Comparison of ENCODE assay signal across 13 mouse cellular contexts in the genomic region with DNA sequence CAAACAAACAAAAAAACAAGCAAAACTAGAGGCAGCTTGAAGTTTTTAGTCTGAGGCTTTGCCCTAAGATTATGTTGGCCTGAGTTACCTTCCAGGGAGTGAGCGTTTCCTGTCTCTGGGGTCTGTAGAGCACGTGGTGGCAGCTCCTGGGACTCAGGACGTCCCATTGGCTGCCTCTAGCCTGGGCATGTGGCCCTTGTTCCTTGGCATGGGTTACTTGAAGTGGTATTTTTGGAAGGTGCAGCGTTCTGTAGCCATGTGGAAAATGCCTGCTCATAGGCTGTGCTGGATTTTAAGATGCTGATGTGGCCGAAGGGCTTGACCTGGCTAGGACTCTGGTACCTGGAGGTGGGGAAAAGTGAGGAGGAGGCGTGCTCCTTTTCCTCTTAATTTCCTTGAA. TPM values are rescaled to one million over a fixed set of nuclear protein-coding genes. Genes with fewer than 3 reads are reported as not detected.
DNase-seq lines count a peak whose midpoint lies in the region.
"Had no signal": no experiment of that assay in that cellular context is flagged by ENCODE, and none has a peak within 500 bp of the region (broad histone marks: within the 10 kb centered on the region; RNA-seq: fewer than 3 reads in every experiment).

No protein-coding gene starts in this region.

- DNase-seq in cerebellum, adult 11-12 months: peak; percentile 47
- DNase-seq in cerebellum, adult 9-11 months: no peak
- peak; percentile 31 to 48 for DNase-seq in gastrocnemius, adult 8-10 months (ENCODE audit: low spot score in 2 of 2)
- no peak for DNase-seq in gastrocnemius, postnatal 10 days
- DNase-seq in ES-CJ7 (ENCODE audit: low read depth, low spot score): peak; percentile 15
- DNase-seq in gastrocnemius, postnatal 14 days: peak; percentile 61
- no peak for DNase-seq in ovary, postnatal 10 days (ENCODE audit: low spot score)
- DNase-seq: cerebellum, adult 18-20 months; forebrain, postnatal 0 days; kidney, adult 18-20 months; kidney, postnatal 4 days; lung, embryonic 14.5 days; thymus, adult 18-20 months had no signal

- intact Hi-C loops in gastrocnemius, postnatal 14 days (cut with DNase I; ENCODE audit: low total_unique reads): no loop called here

RNA-seq across cellular contexts. Expression of a gene that starts 3.3 kb away (rescaled TPM):
- total RNA-seq in gastrocnemius, adult 8-10 months (2022): 1 to 10 TPM; 3.7 to 4.5 (median 4.0) TPM
- total RNA-seq in gastrocnemius, postnatal 10 days (2021): 10 to 100 TPM; 26.8 to 30.9 TPM
- total RNA-seq in gastrocnemius, postnatal 14 days (2021): 10 to 100 TPM; 15.6 to 22.6 TPM

RNA-seq across cellular contexts. Expression of a gene that starts 47.3 kb away (rescaled TPM):
- 10 to 100 TPM; 18.0 to 22.5 (median 20.7) TPM for total RNA-seq in gastrocnemius, adult 8-10 months (2022)
- total RNA-seq in gastrocnemius, postnatal 10 days (2021): 10 to 100 TPM; 14.5 to 16.5 TPM
- total RNA-seq in gastrocnemius, postnatal 14 days (2021): 10 to 100 TPM; 11.1 to 12.6 TPM

RNA-seq across cellular contexts. Expression of a gene that starts 47.3 kb away (rescaled TPM):
- 10 to 100 TPM in 3 of 4 experiments, 1 to 10 TPM in 1; 8.4 to 16.5 (median 11.7) TPM for total RNA-seq in gastrocnemius, adult 8-10 months (2022)
- 10 to 100 TPM; 10.2 to 10.3 TPM for total RNA-seq in gastrocnemius, postnatal 10 days (2021)
- 10 to 100 TPM; 12.5 to 15.8 TPM for total RNA-seq in gastrocnemius, postnatal 14 days (2021)

Comparison
In these comparisons a context has a peak if more than half of its experiments do, and no peak if none do; other contexts are left out.
1. DNase-seq: peak in cerebellum, adult 11-12 months (single experiment), gastrocnemius, adult 8-10 months (2 of 2), ES-CJ7 (single experiment) and gastrocnemius, postnatal 14 days (single experiment); none in cerebellum, adult 9-11 months (single experiment), gastrocnemius, postnatal 10 days (single experiment) and ovary, postnatal 10 days (single experiment).